In genomic region chr3:41960209-41960608, GRCm38 (mm10) we compare ENCODE assay signal across 27 mouse cellular contexts.
"Had no signal": no experiment of that assay in that cellular context is flagged by ENCODE, and none has a peak within 500 bp of the region (broad histone marks: within the 10 kb centered on the region; RNA-seq: fewer than 3 reads in every experiment).

No protein-coding gene starts in this region.

- H3K36me3 ChIP-seq: heart, embryonic 10.5 days; heart, embryonic 12.5 days; hindbrain, embryonic 10.5 days; hindbrain, embryonic 12.5 days; intestine, embryonic 15.5 days; kidney, embryonic 15.5 days; limb, embryonic 13.5 days; limb, embryonic 15.5 days; liver, embryonic 12.5 days had no signal

- H3K4me2 ChIP-seq: heart, embryonic 12.5 days; hindbrain, embryonic 12.5 days; hindbrain, embryonic 14.5 days; intestine, embryonic 15.5 days; kidney, embryonic 15.5 days; limb, embryonic 13.5 days; limb, embryonic 15.5 days; liver, embryonic 12.5 days had no signal

- H3K9ac ChIP-seq: heart, embryonic 12.5 days; hindbrain, embryonic 12.5 days; hindbrain, embryonic 14.5 days; intestine, embryonic 15.5 days; kidney, embryonic 15.5 days; limb, embryonic 13.5 days; limb, embryonic 15.5 days; liver, embryonic 12.5 days; liver, embryonic 14.5 days had no signal

- H3K27me3 ChIP-seq: heart, embryonic 12.5 days; hindbrain, embryonic 12.5 days; intestine, embryonic 15.5 days; kidney, embryonic 15.5 days; limb, embryonic 13.5 days; limb, embryonic 15.5 days; liver, embryonic 12.5 days had no signal

- H3K9me3 ChIP-seq: heart, embryonic 10.5 days; hindbrain, embryonic 10.5 days; hindbrain, embryonic 12.5 days; intestine, embryonic 15.5 days; kidney, embryonic 15.5 days; limb, embryonic 13.5 days; limb, embryonic 15.5 days; liver, embryonic 12.5 days had no signal

- ATAC-seq: hindbrain, embryonic 16.5 days; inflammation-experienced regulatory T-cells, adult 6 months; intestine, embryonic 15.5 days; intestine, postnatal 0 days; liver, embryonic 12.5 days had no signal

- H3K4me1 ChIP-seq: heart, embryonic 10.5 days; heart, embryonic 12.5 days; hindbrain, embryonic 10.5 days; intestine, embryonic 15.5 days; kidney, embryonic 15.5 days; liver, embryonic 12.5 days had no signal

- H3K4me3 ChIP-seq: heart, embryonic 10.5 days; heart, embryonic 12.5 days; hindbrain, embryonic 10.5 days; hindbrain, embryonic 12.5 days; intestine, embryonic 15.5 days; kidney, embryonic 15.5 days; layer of hippocampus, adult 2 months; limb, embryonic 13.5 days; limb, embryonic 15.5 days; liver, embryonic 12.5 days had no signal

- DNase-seq: gastrocnemius, postnatal 14 days; gastrocnemius, postnatal 36 days; heart, adult 11 months; heart, postnatal 10 days; heart, postnatal 4 days; kidney, adult 18-20 months; kidney, adult 8-10 months; kidney, postnatal 10 days; kidney, postnatal 25 days; kidney, postnatal 4 days; layer of hippocampus, postnatal 36 days; left cerebral cortex, postnatal 4 days had no signal

- H3K27ac ChIP-seq: heart, embryonic 10.5 days; hindbrain, embryonic 10.5 days; hindbrain, embryonic 12.5 days; hindbrain, embryonic 14.5 days; intestine, embryonic 15.5 days; kidney, embryonic 15.5 days; layer of hippocampus, adult 2 months; limb, embryonic 13.5 days; limb, embryonic 15.5 days; liver, embryonic 12.5 days; liver, embryonic 14.5 days had no signal
